Mouse (Mus musculus): Measurements from ENCODE around the gene Tmem132d. TPM values are rescaled to one million over a fixed set of nuclear protein-coding genes. Genes with fewer than 3 reads are reported as not detected.

Tmem132d gene
- polyA plus RNA-seq, 1 experiment from 2014 or later: 2.1 TPM

- no peaks in the 10 kb centered on the region for H3K27me3 ChIP-seq (ENCODE audit: control insufficient read depth, insufficient read depth, low read length)
- no peaks in the 10 kb centered on the region for H3K36me3 ChIP-seq (ENCODE audit: control insufficient read depth, insufficient read depth, low read length)
- H3K27ac ChIP-seq (ENCODE audit: low read depth, low read length): no peak overlapping the region
- no peaks in the 10 kb centered on the region for H3K9me3 ChIP-seq (ENCODE audit: control insufficient read depth, low read length)
- DNase-seq (ENCODE audit: low spot score) (no peak), ATAC-seq (ENCODE audit: insufficient read depth, low FRiP score, low TSS enrichment) (no peak)
- no peak overlapping the region for H3K4me2 ChIP-seq (ENCODE audit: low read depth)
- no peak overlapping the region for H3K9ac ChIP-seq (ENCODE audit: low read length)
- no peak overlapping the region for H3K4me3 ChIP-seq (ENCODE audit: low read depth, low read length)
- H3K4me1 ChIP-seq (ENCODE audit: control insufficient read depth, insufficient read depth, low read length): no peaks in the 10 kb centered on the region
- WGBS: 88% methylated on average over 9 of the region's 9 CpGs
Observed at GRCm38 (mm10) chr5:128191710-128192109, 241.2 kb downstream of the Tmem132d start.

DNA sequence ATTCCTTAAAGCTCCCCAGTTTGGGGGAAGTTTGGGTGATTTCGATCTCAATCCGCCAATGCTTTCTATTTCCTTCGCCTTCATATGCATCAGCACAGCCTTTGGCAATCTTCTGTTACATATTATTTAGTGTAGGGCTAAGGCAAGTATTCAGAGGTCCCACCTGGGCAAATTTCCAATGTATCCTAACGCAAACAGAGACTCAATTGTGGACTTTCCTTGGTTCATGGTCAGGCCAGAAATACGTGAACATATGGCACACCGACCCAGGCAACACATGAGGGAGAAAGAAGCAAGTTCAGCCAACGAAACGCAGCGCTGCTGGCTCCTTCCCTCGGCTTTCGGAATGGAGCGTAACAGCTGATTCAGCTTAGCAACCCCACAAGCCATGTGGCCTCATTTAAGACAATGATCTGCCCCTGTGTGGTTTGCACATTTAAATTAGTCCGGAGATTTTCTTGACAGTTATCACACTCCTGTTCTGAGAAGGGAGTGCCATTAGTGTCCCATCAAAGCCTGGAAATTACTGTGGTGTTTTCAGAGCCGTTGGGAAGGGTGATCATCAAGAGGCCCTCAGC, 242.5 kb downstream of the Tmem132d start:
- Histone ChIP-seq H3K4me1 (ENCODE audit: control insufficient read depth, insufficient read depth, low read length) (no peaks in the 10 kb centered on the region), H3K4me2 (ENCODE audit: low read depth) (no peak overlapping the region), H3K9ac (ENCODE audit: low read length) (no peak overlapping the region), H3K4me3 (ENCODE audit: low read depth, low read length) (no peak overlapping the region), H3K9me3 (ENCODE audit: control insufficient read depth, low read length) (no peaks in the 10 kb centered on the region), H3K27ac (ENCODE audit: low read depth, low read length) (no peak overlapping the region), H3K27me3 (ENCODE audit: control insufficient read depth, insufficient read depth, low read length) (no peaks in the 10 kb centered on the region), H3K36me3 (ENCODE audit: control insufficient read depth, insufficient read depth, low read length) (no peaks in the 10 kb centered on the region)
- 78% methylated on average over 14 of the region's 14 CpGs for WGBS
- DNase-seq (ENCODE audit: low spot score) (peak; percentile 13), ATAC-seq (ENCODE audit: insufficient read depth, low FRiP score, low TSS enrichment) (no peak)

DNA sequence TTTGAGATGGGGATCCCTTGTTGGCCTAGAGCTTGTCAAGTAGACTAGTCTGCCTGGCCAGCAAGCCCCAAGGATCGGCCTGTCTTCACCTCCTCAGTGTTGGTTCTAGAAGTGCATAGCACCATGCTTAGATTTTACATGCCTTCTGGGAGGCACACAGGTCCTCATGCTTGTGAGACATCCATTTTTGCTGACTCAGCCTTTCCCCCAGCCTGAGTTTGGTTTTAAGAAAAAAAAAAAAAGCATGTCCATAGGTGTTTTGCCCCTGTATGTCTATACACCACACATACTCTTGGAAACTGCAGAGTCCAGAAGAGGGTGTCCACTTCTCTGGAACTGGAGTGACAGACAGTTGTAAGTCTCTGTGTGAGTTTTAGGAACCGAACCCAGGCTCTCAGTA, 256.6 kb downstream of the Tmem132d start:
- Histone ChIP-seq H3K4me2 (ENCODE audit: low read depth) (no peak overlapping the region), H3K9ac (ENCODE audit: low read length) (no peak overlapping the region), H3K4me1 (ENCODE audit: control insufficient read depth, insufficient read depth, low read length) (no peaks in the 10 kb centered on the region), H3K27me3 (ENCODE audit: control insufficient read depth, insufficient read depth, low read length) (no peaks in the 10 kb centered on the region), H3K9me3 (ENCODE audit: control insufficient read depth, low read length) (no peaks in the 10 kb centered on the region), H3K27ac (ENCODE audit: low read depth, low read length) (no peak overlapping the region), H3K4me3 (ENCODE audit: low read depth, low read length) (no peak overlapping the region), H3K36me3 (ENCODE audit: control insufficient read depth, insufficient read depth, low read length) (no peaks in the 10 kb centered on the region)
- ATAC-seq (ENCODE audit: insufficient read depth, low FRiP score, low TSS enrichment) (no peak), DNase-seq (ENCODE audit: low spot score) (no peak)
- WGBS: 87% methylated on average over 2 of the region's 2 CpGs

DNA sequence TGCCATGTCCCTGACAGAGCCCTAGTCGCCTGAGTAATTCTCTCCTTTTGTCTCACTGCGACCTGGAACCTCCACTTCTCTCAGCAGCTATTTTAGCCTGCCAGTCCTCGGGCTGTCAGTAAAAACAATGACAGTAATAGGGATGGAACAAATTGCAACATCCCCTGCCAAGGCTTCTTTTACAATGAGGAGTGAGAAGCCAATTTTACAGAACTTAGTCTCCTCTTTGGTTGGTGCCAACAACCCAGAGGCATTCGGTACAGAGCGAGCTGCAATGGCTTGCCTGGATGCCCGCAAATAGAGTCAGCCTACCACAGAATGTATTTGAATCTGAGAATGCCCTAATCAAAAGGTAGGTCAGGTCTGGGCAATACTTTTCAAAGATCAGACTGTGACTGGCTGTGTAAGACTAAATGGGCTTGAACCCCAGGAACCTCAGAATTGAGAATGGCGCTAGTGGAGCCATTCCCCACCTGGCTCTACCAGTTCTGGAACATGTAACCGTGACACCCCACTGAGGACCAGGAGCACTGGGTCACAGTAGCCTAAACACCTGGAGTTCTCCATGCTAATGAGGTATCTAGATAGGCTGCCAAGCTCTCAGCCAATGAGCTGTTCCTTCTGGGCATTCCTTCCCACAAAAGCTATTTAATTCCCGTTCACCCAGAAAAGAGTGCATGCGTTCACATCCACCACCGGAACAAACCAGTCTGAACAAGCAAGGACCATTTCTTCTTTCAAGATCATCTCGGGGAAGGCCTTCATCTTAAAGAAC, 273.8 kb downstream of the Tmem132d start:
- no peak overlapping the region for H3K9ac ChIP-seq (ENCODE audit: low read length)
- no peak overlapping the region for H3K4me3 ChIP-seq (ENCODE audit: low read depth, low read length)
- H3K9me3 ChIP-seq (ENCODE audit: control insufficient read depth, low read length): no peaks in the 10 kb centered on the region
- no peaks in the 10 kb centered on the region for H3K27me3 ChIP-seq (ENCODE audit: control insufficient read depth, insufficient read depth, low read length)
- H3K4me2 ChIP-seq (ENCODE audit: low read depth): no peak overlapping the region
- H3K4me1 ChIP-seq (ENCODE audit: control insufficient read depth, insufficient read depth, low read length): no peaks in the 10 kb centered on the region
- 75% methylated on average over 12 of the region's 12 CpGs for WGBS
- H3K36me3 ChIP-seq (ENCODE audit: control insufficient read depth, insufficient read depth, low read length): no peaks in the 10 kb centered on the region
- DNase-seq (ENCODE audit: low spot score) (no peak), ATAC-seq (ENCODE audit: insufficient read depth, low FRiP score, low TSS enrichment) (no peak)
- H3K27ac ChIP-seq (ENCODE audit: low read depth, low read length): no peak overlapping the region

DNA sequence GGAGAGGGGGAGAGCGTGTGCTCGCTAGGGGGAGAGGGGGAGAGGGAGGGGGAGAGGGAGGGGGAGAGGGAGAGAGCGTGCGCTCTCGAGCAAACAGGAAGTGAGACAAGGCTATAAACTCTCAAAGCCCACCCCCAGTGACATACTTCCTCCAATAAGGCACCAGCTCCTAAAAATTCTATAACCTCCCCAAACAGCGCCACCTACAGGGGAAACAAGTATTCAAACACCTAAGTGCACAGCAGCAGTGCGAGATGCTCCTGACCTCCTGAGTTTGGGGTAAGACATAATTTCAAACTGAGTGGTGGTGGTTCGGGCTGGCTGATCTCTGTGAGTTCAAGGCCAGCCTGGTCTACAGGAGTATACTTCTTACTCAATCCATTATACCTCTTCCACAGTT, 281.4 kb downstream of the Tmem132d start:
- Histone ChIP-seq H3K36me3 (ENCODE audit: control insufficient read depth, insufficient read depth, low read length) (no peaks in the 10 kb centered on the region), H3K4me1 (ENCODE audit: control insufficient read depth, insufficient read depth, low read length) (no peaks in the 10 kb centered on the region), H3K27ac (ENCODE audit: low read depth, low read length) (no peak overlapping the region), H3K4me3 (ENCODE audit: low read depth, low read length) (no peak overlapping the region), H3K9ac (ENCODE audit: low read length) (no peak overlapping the region), H3K27me3 (ENCODE audit: control insufficient read depth, insufficient read depth, low read length) (no peaks in the 10 kb centered on the region), H3K4me2 (ENCODE audit: low read depth) (no peak overlapping the region), H3K9me3 (ENCODE audit: control insufficient read depth, low read length) (no peaks in the 10 kb centered on the region)
- WGBS: 87% methylated on average over 8 of the region's 8 CpGs
- DNase-seq (ENCODE audit: low spot score) (no peak), ATAC-seq (ENCODE audit: insufficient read depth, low FRiP score, low TSS enrichment) (no peak)

- no peak for ATAC-seq (ENCODE audit: insufficient read depth, low FRiP score, low TSS enrichment)
Observed at GRCm38 (mm10) chr5:128146901-128147645, 285.8 kb downstream of the Tmem132d start.

DNA sequence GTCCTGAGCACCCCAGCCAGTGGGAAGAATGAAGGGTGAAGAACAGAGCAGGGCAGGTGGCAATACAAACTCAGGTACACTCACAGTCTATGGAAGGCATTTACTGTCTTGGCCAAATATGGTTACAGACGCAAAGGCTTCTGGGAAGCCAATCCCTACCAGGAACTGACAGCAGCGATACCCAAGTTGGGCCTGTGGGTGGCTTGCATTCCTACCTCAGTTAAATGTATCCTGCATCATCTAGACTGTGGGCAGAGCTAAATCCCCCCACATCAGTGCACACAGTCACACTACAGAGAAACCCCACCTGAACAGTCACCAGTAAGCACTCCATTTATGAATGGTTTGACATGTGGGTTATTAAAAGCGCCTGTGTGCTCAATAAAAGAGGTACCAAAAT, 288.1 kb downstream of the Tmem132d start:
- ATAC-seq (ENCODE audit: insufficient read depth, low FRiP score, low TSS enrichment) (no peak), DNase-seq (ENCODE audit: low spot score) (no peak)
- 94% methylated on average over 3 of the region's 3 CpGs for WGBS
- Histone ChIP-seq H3K4me2 (ENCODE audit: low read depth) (no peak overlapping the region), H3K9ac (ENCODE audit: low read length) (no peak overlapping the region), H3K27me3 (ENCODE audit: control insufficient read depth, insufficient read depth, low read length) (no peaks in the 10 kb centered on the region), H3K9me3 (ENCODE audit: control insufficient read depth, low read length) (no peaks in the 10 kb centered on the region), H3K27ac (ENCODE audit: low read depth, low read length) (no peak overlapping the region), H3K36me3 (ENCODE audit: control insufficient read depth, insufficient read depth, low read length) (no peaks in the 10 kb centered on the region), H3K4me3 (ENCODE audit: low read depth, low read length) (no peak overlapping the region), H3K4me1 (ENCODE audit: control insufficient read depth, insufficient read depth, low read length) (no peaks in the 10 kb centered on the region)

More at GRCm38 (mm10) chr5:128146901-128147645, 285.8 kb downstream of the Tmem132d start:
- WGBS: 93% methylated on average over 15 of the region's 15 CpGs
- Histone ChIP-seq H3K27me3 (ENCODE audit: control insufficient read depth, insufficient read depth, low read length) (no peaks in the 10 kb centered on the region), H3K4me1 (ENCODE audit: control insufficient read depth, insufficient read depth, low read length) (no peaks in the 10 kb centered on the region), H3K27ac (ENCODE audit: low read depth, low read length) (no peak overlapping the region), H3K36me3 (ENCODE audit: control insufficient read depth, insufficient read depth, low read length) (no peaks in the 10 kb centered on the region), H3K9ac (ENCODE audit: low read length) (no peak overlapping the region), H3K4me2 (ENCODE audit: low read depth) (no peak overlapping the region), H3K9me3 (ENCODE audit: control insufficient read depth, low read length) (no peaks in the 10 kb centered on the region), H3K4me3 (ENCODE audit: low read depth, low read length) (no peak overlapping the region)
- DNase-seq (ENCODE audit: low spot score): no peak

- 78% methylated on average over 8 of the region's 8 CpGs for WGBS
- Histone ChIP-seq H3K36me3 (ENCODE audit: control insufficient read depth, insufficient read depth, low read length) (no peaks in the 10 kb centered on the region), H3K9ac (ENCODE audit: low read length) (no peak overlapping the region), H3K4me3 (ENCODE audit: low read depth, low read length) (no peak overlapping the region), H3K9me3 (ENCODE audit: control insufficient read depth, low read length) (no peaks in the 10 kb centered on the region), H3K27me3 (ENCODE audit: control insufficient read depth, insufficient read depth, low read length) (no peaks in the 10 kb centered on the region), H3K27ac (ENCODE audit: low read depth, low read length) (no peak overlapping the region), H3K4me1 (ENCODE audit: control insufficient read depth, insufficient read depth, low read length) (no peaks in the 10 kb centered on the region), H3K4me2 (ENCODE audit: low read depth) (no peak overlapping the region)
- DNase-seq (ENCODE audit: low spot score) (no peak), ATAC-seq (ENCODE audit: insufficient read depth, low FRiP score, low TSS enrichment) (no peak)
Observed at GRCm38 (mm10) chr5:128136818-128137217, 296.1 kb downstream of the Tmem132d start.

All from neural tube, embryonic 11.5 days (tissue).